Mouse (Mus musculus) midbrain, postnatal 0 days (tissue): Measurements from ENCODE around the gene Angptl4. TPM values are rescaled to one million over a fixed set of nuclear protein-coding genes. Genes with fewer than 3 reads are reported as not detected.

Experiments
- ATAC-seq: fragments of 200-750 bp; cut with Nextera tagmentation; 2 replicates; pipeline ENCODE4 v1.8.0; 2017; ENCODE audit warnings: moderate number of reproducible peaks, mild to moderate bottlenecking, moderate TSS enrichment, moderate library complexity; ENCODE audit not compliant: low FRiP score
- DNase-seq: peaks from one replicate; pipeline ENCODE4 v3.0.0-alpha.2; 2015; ENCODE audit warnings: low spot score
- H3K27ac ChIP-seq: fragments of 300-500 bp; sonication (generic); 2 replicates; pipeline ENCODE4 v1.5.1; 2014; ENCODE audit warnings: low read depth, mild to moderate bottlenecking, low read length, mixed read lengths
- H3K27me3 ChIP-seq: fragments of 300-500 bp; sonication (generic); 2 replicates; pipeline ENCODE4 v1.6.1; 2014; ENCODE audit warnings: low read length, control low read depth, mixed read lengths; ENCODE audit not compliant: insufficient read depth
- H3K36me3 ChIP-seq: fragments of 300-500 bp; sonication (generic); 2 replicates; pipeline ENCODE4 v1.6.1; 2014; ENCODE audit warnings: low read length, control low read depth, mixed read lengths; ENCODE audit not compliant: insufficient read depth
- H3K4me1 ChIP-seq: fragments of 300-500 bp; sonication (generic); 2 replicates; pipeline ENCODE4 v1.6.1; 2014; ENCODE audit warnings: mild to moderate bottlenecking, control low read depth, antibody characterized with exemption, low read length, mixed read lengths; ENCODE audit not compliant: insufficient read depth
- H3K4me2 ChIP-seq: fragments of 300-500 bp; sonication (generic); 2 replicates; pipeline ENCODE4 v1.6.1; 2014; ENCODE audit warnings: low read depth, mild to moderate bottlenecking, low read length, mixed read lengths; ENCODE audit not compliant: poor library complexity, severe bottlenecking
- H3K4me3 ChIP-seq: fragments of 300-500 bp; sonication (generic); 2 replicates; pipeline ENCODE4 v1.5.1; 2014; ENCODE audit warnings: low read depth, mild to moderate bottlenecking, low read length, moderate library complexity
- H3K9ac ChIP-seq: fragments of 300-500 bp; sonication (generic); replicated peaks from 2 replicates; pipeline ENCODE4 v1.6.1; 2014; ENCODE audit warnings: mild to moderate bottlenecking, low read length, moderate library complexity, mixed read lengths; ENCODE audit not compliant: poor library complexity, severe bottlenecking
- H3K9me3 ChIP-seq: fragments of 300-500 bp; sonication (generic); 2 replicates; pipeline ENCODE4 v1.6.1; 2016; ENCODE audit warnings: low read length, control low read depth
- CTCF ChIP-seq: IDR thresholded peaks from 2 replicates; pipeline ENCODE4 v1.5.1; 2016; ENCODE audit warnings: antibody characterized with exemption, mild to moderate bottlenecking
- WGBS: fragments of 180-500 bp; shearing (Covaris S2); extraction: QIAGEN DNeasy Blood & Tissue Kit; methylation state at CpG from one replicate; pipeline ENCODE4 v1.1.7; 2014; 5-methylcytosine and 5-hydroxymethylcytosine counted together
- polyA plus RNA-seq: library from polyadenylated mRNA; unstranded; fragments of >200 nt; fragmentation: Nextera tagmentation; extraction: Ambion mirVana; gene quantifications from 2 replicates; pipeline ENCODE4 v1.2.1, GENCODE M21; 2015
- total RNA-seq: library from RNA; depleted of rRNA; stranded (reverse); fragments of >200 nt; gene quantifications from 2 replicates; pipeline ENCODE4 v1.2.3, GENCODE M21; 2014

The Angptl4 gene
- total and polyA plus RNA-seq, 2 experiments from 2014 or later, result 22.5 to 27.5 TPM

GRCm38 (mm10) chr17:33756108-33756790, 25.4 kb downstream of the Angptl4 start:
- H3K27ac ChIP-seq, result no peak overlapping the region
- H3K36me3 ChIP-seq, result no peaks in the 10 kb centered on the region
- TF ChIP-seq CTCF, result no peak
- no peak for ATAC-seq
- DNase-seq, result no peak
- no peaks in the 10 kb centered on the region for H3K9me3 ChIP-seq
- WGBS, result 70% methylated on average over 3 of the region's 3 CpGs
- H3K4me2 ChIP-seq, result no peak overlapping the region
- no peak overlapping the region for H3K4me3 ChIP-seq
- no peak overlapping the region for H3K9ac ChIP-seq
- no peaks in the 10 kb centered on the region for H3K27me3 ChIP-seq
- H3K4me1 ChIP-seq, result peaks cover 25% of the 10 kb centered on the region

GRCm38 (mm10) chr17:33755418-33756107, 26.1 kb downstream of the Angptl4 start:
- H3K4me1 ChIP-seq, result peaks cover 25% of the 10 kb centered on the region

GRCm38 (mm10) chr17:33754656-33755055, 27.0 kb downstream of the Angptl4 start:
- no peak for DNase-seq
- Histone ChIP-seq H3K36me3 (no peaks in the 10 kb centered on the region), H3K4me3 (no peak overlapping the region), H3K4me2 (no peak overlapping the region), H3K9ac (no peak overlapping the region), H3K27ac (no peak overlapping the region), H3K4me1 (peaks cover 25% of the 10 kb centered on the region), H3K9me3 (no peaks in the 10 kb centered on the region), H3K27me3 (no peaks in the 10 kb centered on the region)
- peak; percentile 25; the same call in 1 of the 2 replicates for TF ChIP-seq CTCF
- WGBS, result 81% methylated on average over 1 of the region's 1 CpGs
- no peak for ATAC-seq

More at GRCm38 (mm10) chr17:33755418-33756107, 26.1 kb downstream of the Angptl4 start:
- no peak for TF ChIP-seq CTCF
- ATAC-seq (no peak), DNase-seq (no peak)
- H3K4me3 ChIP-seq, result no peak overlapping the region
- H3K9ac ChIP-seq, result no peak overlapping the region
- 70% methylated on average over 10 of the region's 10 CpGs for WGBS
- H3K9me3 ChIP-seq, result no peaks in the 10 kb centered on the region
- H3K4me2 ChIP-seq, result no peak overlapping the region
- H3K27me3 ChIP-seq, result no peaks in the 10 kb centered on the region
- no peaks in the 10 kb centered on the region for H3K36me3 ChIP-seq
- 0 out of 2 replicates have a peak overlapping the region, but pooled peaks have one; percentile 8 for H3K27ac ChIP-seq

GRCm38 (mm10) chr17:33752297-33752696, 29.3 kb downstream of the Angptl4 start:
- no peak overlapping the region for H3K4me3 ChIP-seq
- TF ChIP-seq CTCF, result no peak
- H3K4me1 ChIP-seq, result 0 out of 2 replicates have a peak, but pooled peaks cover 14% of the 10 kb centered on the region
- DNase-seq (no peak), ATAC-seq (no peak)
- H3K9me3 ChIP-seq, result no peaks in the 10 kb centered on the region
- 96% methylated on average over 2 of the region's 2 CpGs for WGBS
- H3K36me3 ChIP-seq, result peaks cover 19% of the 10 kb centered on the region
- H3K27me3 ChIP-seq, result no peaks in the 10 kb centered on the region
- H3K9ac ChIP-seq, result no peak overlapping the region
- no peak overlapping the region for H3K4me2 ChIP-seq
- no peak overlapping the region for H3K27ac ChIP-seq

- DNase-seq (no peak), ATAC-seq (no peak)
- Histone ChIP-seq H3K9me3 (no peaks in the 10 kb centered on the region), H3K4me3 (no peak overlapping the region), H3K27me3 (no peaks in the 10 kb centered on the region), H3K4me1 (0 out of 2 replicates have a peak, but pooled peaks cover 6% of the 10 kb centered on the region), H3K36me3 (peaks cover 21% of the 10 kb centered on the region), H3K27ac (no peak overlapping the region), H3K9ac (no peak overlapping the region), H3K4me2 (no peak overlapping the region)
- TF ChIP-seq CTCF, result no peak
Observed at GRCm38 (mm10) chr17:33751181-33751580, 30.4 kb downstream of the Angptl4 start.

- H3K27ac ChIP-seq, result no peak overlapping the region
- ATAC-seq (no peak), DNase-seq (no peak)
- H3K27me3 ChIP-seq, result no peaks in the 10 kb centered on the region
- whole genome bisulfite sequencing, result 100% methylated on average over 5 of the region's 5 CpGs
- H3K4me2 ChIP-seq, result no peak overlapping the region
- no peaks in the 10 kb centered on the region for H3K4me1 ChIP-seq
- peaks cover 29% of the 10 kb centered on the region for H3K36me3 ChIP-seq
- no peaks in the 10 kb centered on the region for H3K9me3 ChIP-seq
- no peak for TF ChIP-seq CTCF
- no peak overlapping the region for H3K4me3 ChIP-seq
- H3K9ac ChIP-seq, result no peak overlapping the region
Observed at GRCm38 (mm10) chr17:33749451-33749850, 32.2 kb downstream of the Angptl4 start.
